Mouse (Mus musculus) CH12.LX (cell line): ENCODE results near the gene Renbp. TPM values are rescaled to one million over a fixed set of nuclear protein-coding genes. Genes with fewer than 3 reads are reported as not detected.

ENCODE experiments used
- DNase-seq: peaks from one replicate; pipeline ENCODE4 v3.0.0-alpha.2; 2013; ENCODE audit errors: extremely low read depth
- H3K27ac ChIP-seq: 2 replicates; pipeline ENCODE4 v1.5.1; 2012; ENCODE audit warnings: low read depth, mild to moderate bottlenecking, control low read depth, moderate library complexity; ENCODE audit not compliant: insufficient read depth
- H3K27me3 ChIP-seq: replicated peaks from 2 replicates; pipeline ENCODE3; 2012; ENCODE audit warnings: inconsistent platforms
- H3K36me3 ChIP-seq, 2 experiments: replicated peaks in 1 of 2; 2 replicates each; pipeline versions ENCODE3 to v1.6.1; 2012; ENCODE audit warnings: inconsistent platforms in 1 of 2, low read length in 1 of 2, mild to moderate bottlenecking in 1 of 2, mixed read lengths in 1 of 2, moderate library complexity in 1 of 2; ENCODE audit not compliant: control insufficient read depth in 1 of 2, insufficient read depth in 1 of 2
- H3K4me1 ChIP-seq, 2 experiments: 2 replicates each; pipeline ENCODE4 v1.6.1; 2012; ENCODE audit warnings: inconsistent platforms in 1 of 2, moderate library complexity in 1 of 2; ENCODE audit not compliant: insufficient read depth in 2 of 2, control insufficient read depth in 1 of 2
- H3K4me2 ChIP-seq: 2 replicates; pipeline ENCODE4 v1.6.1; 2012; ENCODE audit warnings: low read depth, mild to moderate bottlenecking, control low read depth; ENCODE audit not compliant: poor library complexity, insufficient read depth, severe bottlenecking
- H3K4me3 ChIP-seq, 3 experiments: fragments of 150-350 bp in 1 of 3; sonication (generic) in 1 of 3; replicated peaks in 1 of 3; 2 replicates each; pipeline versions ENCODE3 to v1.5.1; 2011 to 2012; ENCODE audit warnings: low read depth in 2 of 3, low read length in 2 of 3, mild to moderate bottlenecking in 2 of 3, moderate library complexity in 2 of 3, control low read depth in 1 of 3, improper control_type of control experiment in 1 of 3, inconsistent platforms in 1 of 3, mixed read lengths in 1 of 3; ENCODE audit not compliant: poor library complexity in 1 of 3
- H3K79me2 ChIP-seq: replicated peaks from 2 replicates; pipeline ENCODE4 v1.6.1; 2012; ENCODE audit warnings: mild to moderate bottlenecking, moderate library complexity; ENCODE audit not compliant: control insufficient read depth, poor library complexity, insufficient read depth, severe bottlenecking; ENCODE audit errors: extremely low read depth
- H3K9ac ChIP-seq: 2 replicates; pipeline ENCODE4 v1.6.1; 2012; ENCODE audit warnings: low read depth, mild to moderate bottlenecking, control low read depth, moderate library complexity; ENCODE audit not compliant: insufficient read depth
- H3K9me3 ChIP-seq: replicated peaks from 2 replicates; pipeline ENCODE3; 2012; ENCODE audit warnings: low read length, inconsistent platforms, mixed read lengths
- CHD2 ChIP-seq: IDR thresholded peaks from 2 replicates; pipeline ENCODE4 v1.6.1; 2011; ENCODE audit warnings: low read length, improper control_type of control experiment
- ELF1 ChIP-seq: IDR thresholded peaks from 2 replicates; pipeline ENCODE4 v1.6.1; 2014; ENCODE audit warnings: low read depth, mild to moderate bottlenecking, inconsistent platforms, low read length, improper control_type of control experiment
- JUND ChIP-seq: conservative IDR thresholded peaks from 2 replicates; pipeline ENCODE4 v1.6.1; 2011; ENCODE audit warnings: low read depth, low read length, improper control_type of control experiment
- MAFK ChIP-seq: IDR thresholded peaks from 2 replicates; pipeline ENCODE4 v1.6.1; 2011; ENCODE audit warnings: low read length, improper control_type of control experiment; ENCODE audit not compliant: insufficient replicate concordance
- MYC ChIP-seq: IDR thresholded peaks from 2 replicates; pipeline ENCODE4 v1.6.1; 2011; ENCODE audit warnings: low read depth, mild to moderate bottlenecking, improper control_type of control experiment, low read length
- POLR2A ChIP-seq: IDR thresholded peaks from 2 replicates; pipeline ENCODE4 v1.6.1; 2011; ENCODE audit warnings: low read depth, mild to moderate bottlenecking, improper control_type of control experiment, low read length
- RCOR1 ChIP-seq: conservative IDR thresholded peaks from 2 replicates; pipeline ENCODE4 v1.6.1; 2012; ENCODE audit warnings: low read depth, mild to moderate bottlenecking, inconsistent platforms, low read length, improper control_type of control experiment
- dilution Hi-C: fragments of 300-500 bp; cut with MboI; formaldehyde crosslinking; loops from 2 replicates; pipeline ENCODE4 v1.14.3; 2020; ENCODE audit warnings: low sequenced_read_pairs; ENCODE audit not compliant: extremely low pct_unique_long_range_greater_than_20kb, extremely low pct_ligation_motif_present
- in situ Hi-C: fragments of 300-500 bp; cut with MboI; formaldehyde crosslinking; loops from 3 replicates; pipeline ENCODE4 v1.14.3; 2019; ENCODE audit warnings: low sequenced_read_pairs, low pct_ligation_motif_present, low pct_unique_long_range_greater_than_20kb, mixed read lengths
- polyA plus RNA-seq: library from polyadenylated mRNA; unstranded; fragments of >175 nt; gene quantifications from 2 replicates; pipeline ENCODE4 v1.2.1, GENCODE M21; 2012; ENCODE audit warnings: low read depth; ENCODE audit not compliant: insufficient read length
- total RNA-seq, 2 experiments: library from RNA; depleted of rRNA; stranded (reverse); fragments of 300-350 nt in 1 of 2; fragments of >200 nt in 1 of 2; gene quantifications; 2 replicates each; pipeline ENCODE4 v1.2.3; 2012 to 2014

Gene Renbp
- total and polyA plus RNA-seq, 3 experiments, result 24.7 to 66.3 (median 43.4) TPM

DNA sequence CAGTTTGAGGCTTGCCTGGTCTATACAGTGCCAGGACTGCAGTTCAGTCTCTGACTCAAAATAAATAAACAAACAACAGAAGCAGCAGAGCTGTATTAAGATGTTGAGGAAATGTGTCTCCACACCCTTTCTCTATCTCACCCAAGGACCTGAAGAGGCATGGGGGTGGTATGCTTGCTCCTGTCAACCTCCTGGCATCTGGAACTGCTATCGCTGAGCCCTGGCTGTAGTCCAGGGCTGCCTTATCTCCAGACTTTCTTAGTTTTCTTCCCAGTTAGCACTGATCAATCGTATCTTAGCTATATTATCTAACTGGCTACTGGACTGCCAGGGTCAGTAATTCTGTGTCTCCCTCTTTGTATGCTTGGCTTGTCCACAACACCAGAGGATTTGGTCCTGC, 11.2 kb upstream of the Renbp start:
- Histone ChIP-seq H3K9ac (no peak overlapping the region), H3K4me1 (no peaks in the 10 kb centered on the region), H3K36me3 (peaks cover 50 to 60% of the 10 kb centered on the region in 2 experiments), H3K4me3 (no peak overlapping the region), H3K27ac (no peak overlapping the region), H3K9me3 (no peaks in the 10 kb centered on the region), H3K27me3 (no peaks in the 10 kb centered on the region), H3K4me2 (no peak overlapping the region), H3K79me2 (no peaks in the 10 kb centered on the region)
- in situ Hi-C loops (no loop called here), dilution Hi-C loops (no loop called here)
- TF ChIP-seq MYC (no peak), POLR2A (peak; percentile 21; the same call in 1 of the 2 replicates)
- no peak for DNase-seq

DNA sequence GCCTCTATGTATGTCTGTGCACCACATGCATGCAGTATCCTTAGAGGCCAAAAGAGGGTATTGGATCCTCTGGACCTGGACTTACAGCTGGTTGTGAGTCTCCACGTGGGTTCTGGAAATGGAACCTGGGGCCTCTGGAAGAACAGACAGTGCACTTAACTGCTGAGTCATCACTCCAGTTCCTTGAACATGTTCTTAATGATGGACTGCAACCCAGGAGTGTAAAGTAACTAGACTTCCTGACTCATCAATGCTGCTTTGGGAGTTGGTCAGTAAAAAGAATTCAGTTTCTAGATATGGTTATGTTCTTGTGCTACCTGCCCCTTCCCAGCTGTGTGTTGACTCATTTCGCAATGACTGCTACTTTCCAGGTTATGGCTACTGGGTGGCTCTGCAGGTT, 1.2 kb upstream of the Renbp start:
- Histone ChIP-seq H3K9ac (no peak overlapping the region), H3K27me3 (no peaks in the 10 kb centered on the region), H3K36me3 (peaks cover 16 to 22% of the 10 kb centered on the region in 2 experiments), H3K27ac (no peak overlapping the region), H3K4me3 (no peak overlapping the region), H3K4me2 (no peak overlapping the region), H3K4me1 (peaks cover 11 to 25% of the 10 kb centered on the region in 2 experiments), H3K9me3 (no peaks in the 10 kb centered on the region), H3K79me2 (no peaks in the 10 kb centered on the region)
- TF ChIP-seq MAFK (peak; percentile 82), RCOR1 (no peak), JUND (no peak)
- dilution Hi-C loops (no loop called here), in situ Hi-C loops (no loop called here)
- no peak for DNase-seq

GRCm38 (mm10) chrX:73922550-73922882, 8.1 kb downstream of the Renbp start:
- Histone ChIP-seq H3K9me3 (no peaks in the 10 kb centered on the region), H3K27ac (peak overlapping the region; percentile 53), H3K4me1 (peaks cover 2 to 15% of the 10 kb centered on the region in 2 experiments; a peak in 2 of 4 replicates)
- TF ChIP-seq ELF1, result no peak
- 0 out of 2 replicates have a peak, but pooled peaks have one; percentile 24 for TF ChIP-seq CHD2
- TF ChIP-seq, all 38 proteins: peak for 1
- no peaks in the 10 kb centered on the region for H3K27me3 ChIP-seq
- dilution Hi-C loops (no loop called here), in situ Hi-C loops (no loop called here)
- peak overlapping the region; percentile 19 for H3K4me2 ChIP-seq
- peaks cover 16% of the 10 kb centered on the region for H3K79me2 ChIP-seq
- H3K9ac ChIP-seq, result peak overlapping the region; percentile 25
- DNase-seq, result no peak
- peaks cover 32 to 49% of the 10 kb centered on the region in 2 experiments for H3K36me3 ChIP-seq
- peak overlapping the region; percentile 30 to 92 (median 66) for H3K4me3 ChIP-seq
